Mouse (Mus musculus) spleen, embryonic (tissue): ENCODE data around the gene Lnpk.

Source experiments
- CTCF ChIA-PET: fragments of 350-600 bp; sonication (Branson Sonifier 250); formaldehyde crosslinking; loops from one replicate; lab custom pipeline; 2022; lab: Charles Lee

The Lnpk gene

DNA sequence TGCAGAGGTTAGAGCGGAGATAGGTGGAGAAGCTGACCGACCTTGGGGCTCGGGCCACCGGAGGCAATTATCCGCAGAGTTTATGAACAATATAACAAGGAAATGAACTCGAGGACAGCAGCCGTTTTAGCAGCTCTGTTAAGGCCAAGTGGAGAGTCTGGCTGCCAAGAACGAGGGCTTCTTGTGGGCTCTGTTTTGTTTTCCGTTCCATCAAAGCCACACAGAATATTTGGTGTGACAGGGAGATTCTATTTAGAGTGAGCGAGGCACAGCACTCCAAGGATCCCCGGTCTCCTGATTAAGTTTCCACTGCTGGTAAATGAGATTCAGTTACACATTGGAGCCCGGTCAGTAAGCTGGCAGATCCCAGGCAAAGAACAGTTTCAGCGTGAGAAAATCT is 87.8 kb downstream of the Lnpk start:
- CTCF ChIA-PET, result no interaction called here

DNA sequence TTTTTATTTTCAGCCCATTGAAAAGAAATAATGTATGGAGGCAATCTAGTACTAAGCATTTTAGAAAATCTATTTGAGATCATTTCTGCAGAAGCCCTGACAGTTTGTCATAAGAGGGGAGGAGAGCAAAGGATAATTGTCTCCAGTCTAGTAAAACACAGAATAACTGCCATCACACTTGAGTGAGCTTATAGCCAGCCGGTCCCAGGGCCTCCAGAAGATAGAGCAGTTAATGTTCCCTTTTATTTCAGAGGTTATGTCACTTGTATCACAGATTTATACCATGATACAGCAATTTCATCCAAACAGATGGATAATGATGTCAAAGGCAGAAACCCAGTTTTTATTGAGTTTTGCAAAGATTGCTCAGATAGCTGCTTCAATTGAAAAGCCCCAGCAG is 89.0 kb downstream of the Lnpk start:
- CTCF ChIA-PET, result no interaction called here

DNA sequence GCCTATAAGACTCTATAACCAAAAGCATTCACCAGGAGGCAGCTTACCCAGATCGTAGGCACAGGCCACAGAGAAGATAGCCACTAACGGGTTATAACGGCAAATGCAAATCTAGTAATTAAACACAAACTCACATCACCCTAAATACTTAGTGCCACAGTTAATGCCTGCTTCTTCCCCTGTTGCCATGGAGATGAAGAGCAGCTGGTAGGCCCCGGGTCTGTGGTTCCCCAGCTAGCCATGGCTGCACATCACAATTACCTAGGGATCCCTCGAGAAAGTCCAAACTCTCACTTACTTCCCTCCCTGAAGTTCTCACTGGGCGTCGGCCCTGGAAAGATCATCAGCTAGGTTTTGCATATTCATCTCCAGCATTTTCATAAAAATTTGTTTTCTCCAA is 90.8 kb downstream of the Lnpk start:
- CTCF ChIA-PET, result no interaction called here

DNA sequence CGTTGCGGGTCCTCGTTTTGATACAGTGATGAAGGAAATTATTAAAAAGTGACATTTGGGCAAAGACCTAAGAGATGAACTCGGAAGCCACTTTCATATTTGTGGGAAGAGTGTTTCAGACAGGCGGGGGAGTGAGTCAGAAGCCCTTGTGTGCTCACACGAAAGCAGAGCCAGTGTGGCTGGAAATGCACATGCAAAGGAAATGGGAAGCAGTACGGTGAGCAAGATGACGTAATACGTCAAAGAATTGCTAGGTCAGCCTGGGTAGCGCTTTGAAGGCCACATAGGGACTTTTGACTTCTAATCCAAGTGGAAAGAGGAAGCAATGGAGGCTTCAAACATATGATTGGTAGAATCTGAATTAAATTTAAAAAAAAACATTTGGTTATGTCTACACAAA is 96.6 kb downstream of the Lnpk start:
- CTCF ChIA-PET, result no interaction called here

DNA sequence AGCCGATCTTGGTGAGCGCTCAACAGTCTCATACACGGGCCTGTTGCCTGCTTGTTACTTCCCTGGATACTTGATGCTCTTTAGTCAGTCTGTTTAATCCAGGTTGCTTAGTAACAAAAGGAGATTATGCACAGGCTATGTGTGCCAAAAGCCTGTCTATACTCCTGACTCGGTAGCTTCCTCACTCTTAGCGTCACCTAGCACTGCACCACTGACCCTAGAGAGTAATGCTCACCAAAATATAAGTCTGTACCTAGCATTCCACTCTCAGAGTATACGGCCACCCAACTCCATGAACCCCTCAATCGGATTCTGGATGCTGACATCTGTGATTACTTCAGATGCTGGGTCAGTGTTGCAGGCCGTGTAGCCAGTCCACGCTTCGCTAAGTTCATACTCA is 97.1 kb downstream of the Lnpk start:
- CTCF ChIA-PET, result no interaction called here
